Mouse (Mus musculus): ENCODE results near the gene Etnk1.

DNA sequence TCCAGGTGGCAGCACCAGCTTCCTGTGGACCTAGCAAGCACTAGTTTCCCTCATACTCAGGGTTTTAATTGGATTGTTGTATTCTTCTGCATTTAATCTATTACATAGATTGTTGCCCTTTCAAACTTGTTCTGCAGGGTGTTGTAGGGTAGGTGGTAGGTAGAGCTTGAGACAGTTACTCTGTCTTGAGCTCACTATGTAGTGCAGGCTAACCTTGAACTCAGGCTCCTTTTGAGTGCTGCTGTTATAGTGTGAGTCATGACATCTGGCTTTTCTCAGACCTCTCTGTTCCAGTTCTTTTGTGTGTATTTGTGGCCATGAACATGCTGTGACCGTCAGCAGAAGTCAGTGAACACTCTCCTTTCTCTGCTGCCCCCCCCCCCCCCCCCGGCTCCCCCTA, 12.7 kb downstream of the Etnk1 start:
- TF ChIP-seq CTCF (IDR thresholded peaks at IDR 0.05) = no peak
- TF ChIP-seq EP300 (IDR thresholded peaks at IDR 0.05) = no peak
